Mouse (Mus musculus): ENCODE results near the gene Arih1. TPM values are rescaled to one million over a fixed set of nuclear protein-coding genes. Genes with fewer than 3 reads are reported as not detected.
A peak's percentile ranks its signal among the peaks of the same experiment; 100 is the strongest.

Arih1 gene
- polyA plus RNA-seq (2015; fragmentation: Nextera tagmentation; extraction: Ambion mirVana): 7.0 and 9.2 TPM in 2 replicates

GRCm38 (mm10) chr9:59486549-59487065 lies at the start of gene Arih1:
Gene Arih1, minus strand, starts transcription at chr9:59486618.
- Histone ChIP-seq H3K4me3 (ENCODE audit: low read depth, low read length) (peak within 1 kb of the TSS; percentile 96), H3K36me3 (ENCODE audit: insufficient read depth, low read length) (no peaks in the 10 kb centered on the region), H3K9me3 (ENCODE audit: low read length) (no peaks in the 10 kb centered on the region), H3K4me2 (replicated peaks; ENCODE audit: low read depth, low read length) (peak within 1 kb of the TSS; percentile 73), H3K4me1 (ENCODE audit: insufficient read depth, low read depth, low read length) (no peaks in the 10 kb centered on the region; the same call in 1 of the 2 replicates), H3K27me3 (replicated peaks; ENCODE audit: insufficient read depth, low read length) (no peaks in the 10 kb centered on the region), H3K27ac (ENCODE audit: low read length) (peak within 1 kb of the TSS; percentile 99), H3K9ac (replicated peaks; ENCODE audit: low read depth) (peak within 1 kb of the TSS; percentile 95)
- ATAC-seq (peak; percentile 98), DNase-seq (ENCODE audit: low spot score) (peak; percentile 99)
- TF ChIP-seq EP300 (IDR thresholded peaks at IDR 0.05) (no peak), CTCF (IDR thresholded peaks at IDR 0.05) (no peak)
- WGBS: under 1% methylated on average over 51 of the region's 56 CpGs

DNA sequence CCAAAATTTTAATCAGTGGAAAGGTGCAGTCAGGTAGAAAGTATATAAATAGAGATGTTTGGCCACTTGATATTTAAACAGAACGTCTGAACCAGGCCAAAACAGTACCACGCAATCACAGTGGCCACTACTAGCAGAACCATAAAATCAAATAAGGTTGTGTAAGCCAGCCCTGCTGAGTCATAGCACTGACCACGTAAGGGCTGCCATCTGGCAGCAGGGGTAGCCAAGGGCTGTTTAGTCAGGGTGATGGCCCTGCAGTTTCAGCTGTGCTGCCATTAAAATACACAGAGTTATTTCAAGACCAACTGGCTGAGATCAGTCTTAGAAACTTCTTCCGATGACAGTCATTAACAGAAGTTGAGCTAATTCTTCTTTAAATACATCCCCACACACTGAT lies 47.5 kb upstream of the Arih1 start:
- Histone ChIP-seq H3K27ac (ENCODE audit: low read length) (no peak overlapping the region), H3K4me3 (ENCODE audit: low read depth, low read length) (no peak overlapping the region), H3K4me2 (replicated peaks; ENCODE audit: low read depth, low read length) (no peak overlapping the region), H3K36me3 (ENCODE audit: insufficient read depth, low read length) (no peaks in the 10 kb centered on the region), H3K4me1 (ENCODE audit: insufficient read depth, low read depth, low read length) (no peaks in the 10 kb centered on the region), H3K9ac (replicated peaks; ENCODE audit: low read depth) (no peak overlapping the region), H3K9me3 (ENCODE audit: low read length) (no peaks in the 10 kb centered on the region), H3K27me3 (replicated peaks; ENCODE audit: insufficient read depth, low read length) (no peaks in the 10 kb centered on the region)
- DNase-seq (ENCODE audit: low spot score): peak; percentile 27
- WGBS: 62% methylated on average over 4 of the region's 4 CpGs
- TF ChIP-seq CTCF (IDR thresholded peaks at IDR 0.05) (no peak), EP300 (IDR thresholded peaks at IDR 0.05) (no peak)
- peak; percentile 42; the same call in 1 of the 2 replicates for ATAC-seq

GRCm38 (mm10) chr9:59533422-59533821 lies 47.0 kb upstream of the Arih1 start:
- H3K27me3 ChIP-seq (replicated peaks; ENCODE audit: insufficient read depth, low read length): no peaks in the 10 kb centered on the region
- TF ChIP-seq EP300 (IDR thresholded peaks at IDR 0.05): no peak
- TF ChIP-seq CTCF (IDR thresholded peaks at IDR 0.05): no peak
- 73% methylated on average over 2 of the region's 2 CpGs for WGBS
- no peak overlapping the region for H3K4me2 ChIP-seq (replicated peaks; ENCODE audit: low read depth, low read length)
- H3K36me3 ChIP-seq (ENCODE audit: insufficient read depth, low read length): no peaks in the 10 kb centered on the region
- no peaks in the 10 kb centered on the region for H3K4me1 ChIP-seq (ENCODE audit: insufficient read depth, low read depth, low read length)
- no peak overlapping the region for H3K4me3 ChIP-seq (ENCODE audit: low read depth, low read length)
- DNase-seq (ENCODE audit: low spot score) (no peak), ATAC-seq (no peak)
- no peak overlapping the region for H3K9ac ChIP-seq (replicated peaks; ENCODE audit: low read depth)
- H3K9me3 ChIP-seq (ENCODE audit: low read length): no peaks in the 10 kb centered on the region
- H3K27ac ChIP-seq (ENCODE audit: low read length): no peak overlapping the region

- Histone ChIP-seq H3K4me3 (ENCODE audit: low read depth, low read length) (no peak overlapping the region), H3K9me3 (ENCODE audit: low read length) (no peaks in the 10 kb centered on the region), H3K27me3 (replicated peaks; ENCODE audit: insufficient read depth, low read length) (no peaks in the 10 kb centered on the region), H3K27ac (ENCODE audit: low read length) (no peak overlapping the region), H3K36me3 (ENCODE audit: insufficient read depth, low read length) (no peaks in the 10 kb centered on the region), H3K4me2 (replicated peaks; ENCODE audit: low read depth, low read length) (no peak overlapping the region), H3K4me1 (ENCODE audit: insufficient read depth, low read depth, low read length) (no peaks in the 10 kb centered on the region), H3K9ac (replicated peaks; ENCODE audit: low read depth) (no peak overlapping the region)
- no peak for ATAC-seq
- WGBS: 50% methylated on average over 5 of the region's 5 CpGs
- DNase-seq (ENCODE audit: low spot score): no peak
- TF ChIP-seq EP300 (IDR thresholded peaks at IDR 0.05) (no peak), CTCF (IDR thresholded peaks at IDR 0.05) (no peak)
These were observed 45.2 kb upstream of the Arih1 start for GRCm38 (mm10) chr9:59531645-59532044.

GRCm38 (mm10) chr9:59528274-59528673 lies 41.9 kb upstream of the Arih1 start:
- no peaks in the 10 kb centered on the region for H3K36me3 ChIP-seq (ENCODE audit: insufficient read depth, low read length)
- DNase-seq (ENCODE audit: low spot score) (no peak), ATAC-seq (no peak)
- no peak overlapping the region for H3K27ac ChIP-seq (ENCODE audit: low read length)
- WGBS: 82% methylated on average over 2 of the region's 2 CpGs
- H3K9ac ChIP-seq (replicated peaks; ENCODE audit: low read depth): no peak overlapping the region
- TF ChIP-seq CTCF (IDR thresholded peaks at IDR 0.05) (no peak), EP300 (IDR thresholded peaks at IDR 0.05) (no peak)
- H3K27me3 ChIP-seq (replicated peaks; ENCODE audit: insufficient read depth, low read length): no peaks in the 10 kb centered on the region
- H3K9me3 ChIP-seq (ENCODE audit: low read length): no peaks in the 10 kb centered on the region
- no peaks in the 10 kb centered on the region for H3K4me1 ChIP-seq (ENCODE audit: insufficient read depth, low read depth, low read length)
- H3K4me2 ChIP-seq (replicated peaks; ENCODE audit: low read depth, low read length): no peak overlapping the region
- no peak overlapping the region for H3K4me3 ChIP-seq (ENCODE audit: low read depth, low read length)

DNA sequence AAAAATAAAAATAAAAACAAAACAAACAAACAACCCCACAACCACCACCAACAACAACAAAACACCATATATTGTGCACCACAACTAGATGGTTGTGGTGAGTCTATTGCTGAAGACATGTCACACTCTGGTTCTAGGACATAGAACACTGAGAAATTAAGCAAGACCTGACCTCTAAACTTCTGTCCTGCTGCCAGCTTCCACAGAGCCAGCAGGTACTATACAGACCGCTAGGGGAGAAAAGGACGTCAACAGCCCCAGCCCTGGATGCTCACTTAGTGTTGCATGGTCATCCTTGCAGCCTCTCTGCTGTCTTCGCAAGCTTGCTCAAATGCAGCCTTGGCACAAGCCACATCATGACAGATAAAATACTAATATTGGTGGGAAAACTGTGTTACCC lies 41.2 kb upstream of the Arih1 start:
- H3K4me2 ChIP-seq (replicated peaks; ENCODE audit: low read depth, low read length): no peak overlapping the region
- ATAC-seq (no peak), DNase-seq (ENCODE audit: low spot score) (no peak)
- no peak overlapping the region for H3K9ac ChIP-seq (replicated peaks; ENCODE audit: low read depth)
- TF ChIP-seq CTCF (IDR thresholded peaks at IDR 0.05): no peak
- TF ChIP-seq EP300 (IDR thresholded peaks at IDR 0.05): no peak
- 88% methylated on average over 3 of the region's 3 CpGs for WGBS
- no peaks in the 10 kb centered on the region for H3K9me3 ChIP-seq (ENCODE audit: low read length)
- H3K4me3 ChIP-seq (ENCODE audit: low read depth, low read length): no peak overlapping the region
- no peak overlapping the region for H3K27ac ChIP-seq (ENCODE audit: low read length)
- no peaks in the 10 kb centered on the region for H3K36me3 ChIP-seq (ENCODE audit: insufficient read depth, low read length)
- no peaks in the 10 kb centered on the region for H3K27me3 ChIP-seq (replicated peaks; ENCODE audit: insufficient read depth, low read length)
- no peaks in the 10 kb centered on the region for H3K4me1 ChIP-seq (ENCODE audit: insufficient read depth, low read depth, low read length)

DNA sequence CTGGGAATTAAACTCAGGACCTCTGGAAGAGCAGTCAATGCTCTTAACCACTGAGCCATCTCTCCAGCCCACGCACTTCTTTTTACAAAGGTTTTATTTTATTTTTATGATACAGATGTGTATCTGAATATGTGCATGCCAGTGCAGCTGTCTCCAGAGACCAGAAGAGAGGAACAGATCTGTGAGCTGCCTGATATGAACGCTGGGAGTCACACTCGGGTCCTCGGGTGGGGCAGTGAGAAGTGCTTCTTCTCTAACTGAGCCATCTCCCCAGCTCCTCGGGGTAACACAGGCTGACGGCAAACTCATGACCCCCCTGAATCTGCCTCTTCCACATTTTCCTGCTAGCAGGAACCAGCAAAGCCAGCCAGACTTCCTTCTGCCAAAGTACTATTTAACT lies 40.3 kb upstream of the Arih1 start:
- TF ChIP-seq EP300 (IDR thresholded peaks at IDR 0.05): no peak
- no peak for TF ChIP-seq CTCF (IDR thresholded peaks at IDR 0.05)
- H3K4me2 ChIP-seq (replicated peaks; ENCODE audit: low read depth, low read length): no peak overlapping the region
- ATAC-seq (no peak), DNase-seq (ENCODE audit: low spot score) (no peak)
- H3K9ac ChIP-seq (replicated peaks; ENCODE audit: low read depth): no peak overlapping the region
- H3K27ac ChIP-seq (ENCODE audit: low read length): no peak overlapping the region
- 66% methylated on average over 6 of the region's 6 CpGs for WGBS
- H3K36me3 ChIP-seq (ENCODE audit: insufficient read depth, low read length): no peaks in the 10 kb centered on the region
- no peaks in the 10 kb centered on the region for H3K27me3 ChIP-seq (replicated peaks; ENCODE audit: insufficient read depth, low read length)
- H3K9me3 ChIP-seq (ENCODE audit: low read length): no peaks in the 10 kb centered on the region
- no peak overlapping the region for H3K4me3 ChIP-seq (ENCODE audit: low read depth, low read length)
- no peaks in the 10 kb centered on the region for H3K4me1 ChIP-seq (ENCODE audit: insufficient read depth, low read depth, low read length)
